Mouse (Mus musculus) testis, adult 2 months (tissue): ENCODE measurements at regions not wholly inside any gene's neighbourhood (a gene's known extent, or its start where the extent isn't known, plus 50 kb on each side); places are given as distances from the start of the nearest gene placed in this dataset.

Source experiments
- CTCF ChIP-seq: fragments of 200-500 bp; IDR thresholded peaks from 2 replicates; pipeline ENCODE4 v1.5.1; 2012; ENCODE audit warnings: low read depth, mild to moderate bottlenecking, inconsistent platforms, low read length, moderate library complexity; ENCODE audit not compliant: control insufficient read depth, insufficient read depth, insufficient replicate concordance
- POLR2A ChIP-seq: fragments of 200-500 bp; IDR thresholded peaks from 2 replicates; pipeline ENCODE4 v1.6.1; 2012; ENCODE audit warnings: low read depth, mild to moderate bottlenecking, inconsistent platforms, low read length, moderate library complexity; ENCODE audit not compliant: control insufficient read depth

DNA sequence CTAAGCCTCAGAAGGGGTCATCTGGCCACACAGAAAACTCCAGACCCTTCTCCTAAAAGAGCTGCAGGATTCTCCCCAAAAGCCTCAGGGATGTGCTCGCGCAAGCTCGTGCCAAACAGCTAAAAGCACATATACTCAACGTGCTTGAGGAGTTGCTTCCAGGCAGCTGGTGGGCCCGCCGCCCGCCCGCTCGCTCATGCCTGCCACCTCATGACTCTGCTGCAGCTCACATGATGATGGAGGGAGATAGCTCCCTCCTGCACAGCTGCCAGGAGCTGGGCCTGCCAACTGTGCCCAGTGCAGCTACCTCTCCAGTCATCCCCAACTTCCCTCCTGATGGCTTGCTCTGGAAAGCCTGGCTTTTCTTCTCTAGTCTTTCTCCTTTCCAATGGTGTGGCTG is 87.2 kb downstream of the Gm26897 start:
- TF ChIP-seq POLR2A, result no peak
- TF ChIP-seq CTCF, result no peak
